Mouse (Mus musculus) liver, postnatal 0 days (tissue): ENCODE results near the gene Lrrc28.

Experiments
- CTCF ChIP-seq: sonication (generic); IDR thresholded peaks from 2 replicates; pipeline ENCODE4 v1.5.1; 2016; ENCODE audit warnings: antibody characterized with exemption, low read depth
- EP300 ChIP-seq: IDR thresholded peaks from 2 replicates; pipeline ENCODE4 v1.6.1; 2016; ENCODE audit warnings: antibody characterized with exemption, low read depth, mild to moderate bottlenecking

- TF ChIP-seq CTCF = no peak
- TF ChIP-seq EP300 = no peak
These were observed 158.7 kb downstream of the Lrrc28 start for GRCm38 (mm10) chr7:67486417-67486816.
